Mouse (Mus musculus) embryonic facial prominence, embryonic 13.5 days (tissue): ENCODE data around the gene Zfp944. TPM values are rescaled to one million over a fixed set of nuclear protein-coding genes. Genes with fewer than 3 reads are reported as not detected.
"Not testable (repeated sequence)": the region's sequence is repeated elsewhere in the genome, so short reads cannot be mapped to it uniquely, and the experiment has no call there.

Experiments
- ATAC-seq: fragments of 200-750 bp; cut with Nextera tagmentation; 2 replicates; pipeline ENCODE4 v1.8.0; 2017; ENCODE audit warnings: low read depth; ENCODE audit not compliant: insufficient number of reproducible peaks, insufficient read depth, low FRiP score, low TSS enrichment
- H3K27ac ChIP-seq: fragments of 300-500 bp; sonication (generic); 2 replicates; pipeline ENCODE4 v1.5.1; 2015; ENCODE audit warnings: moderate library complexity, mild to moderate bottlenecking, inconsistent platforms
- H3K27me3 ChIP-seq: fragments of 300-500 bp; sonication (generic); 2 replicates; pipeline ENCODE4 v1.6.1; 2015; ENCODE audit warnings: mild to moderate bottlenecking, inconsistent platforms
- H3K36me3 ChIP-seq: fragments of 300-500 bp; sonication (generic); 2 replicates; pipeline ENCODE4 v1.6.1; 2015; ENCODE audit warnings: mild to moderate bottlenecking, inconsistent platforms
- H3K4me1 ChIP-seq: fragments of 300-500 bp; sonication (generic); 2 replicates; pipeline ENCODE4 v1.6.1; 2015; ENCODE audit warnings: inconsistent platforms
- H3K4me2 ChIP-seq: fragments of 300-500 bp; sonication (generic); 2 replicates; pipeline ENCODE4 v1.6.1; 2015; ENCODE audit warnings: moderate library complexity, mild to moderate bottlenecking, inconsistent platforms
- H3K4me3 ChIP-seq: fragments of 300-500 bp; sonication (generic); 2 replicates; pipeline ENCODE4 v1.5.1; 2015; ENCODE audit warnings: mild to moderate bottlenecking, inconsistent platforms
- H3K9ac ChIP-seq: fragments of 300-500 bp; sonication (generic); 2 replicates; pipeline ENCODE4 v1.6.1; 2015; ENCODE audit warnings: mild to moderate bottlenecking, inconsistent platforms
- H3K9me3 ChIP-seq: fragments of 300-500 bp; sonication (generic); 2 replicates; pipeline ENCODE4 v1.6.1; 2016; ENCODE audit warnings: inconsistent platforms
- WGBS: fragments of 180-500 bp; shearing (Covaris S2); methylation state at CpG from one replicate; pipeline ENCODE4 v1.1.7; 2015; ENCODE audit warnings: mixed read lengths; 5-methylcytosine and 5-hydroxymethylcytosine counted together
- polyA plus RNA-seq: library from polyadenylated mRNA; unstranded; fragments of >200 nt; fragmentation: Nextera tagmentation; extraction: Ambion mirVana; gene quantifications from 2 replicates; pipeline ENCODE4 v1.2.1, GENCODE M21; 2015

Gene Zfp944
- 14.6 and 14.8 TPM in 2 replicates for polyA plus RNA-seq

DNA sequence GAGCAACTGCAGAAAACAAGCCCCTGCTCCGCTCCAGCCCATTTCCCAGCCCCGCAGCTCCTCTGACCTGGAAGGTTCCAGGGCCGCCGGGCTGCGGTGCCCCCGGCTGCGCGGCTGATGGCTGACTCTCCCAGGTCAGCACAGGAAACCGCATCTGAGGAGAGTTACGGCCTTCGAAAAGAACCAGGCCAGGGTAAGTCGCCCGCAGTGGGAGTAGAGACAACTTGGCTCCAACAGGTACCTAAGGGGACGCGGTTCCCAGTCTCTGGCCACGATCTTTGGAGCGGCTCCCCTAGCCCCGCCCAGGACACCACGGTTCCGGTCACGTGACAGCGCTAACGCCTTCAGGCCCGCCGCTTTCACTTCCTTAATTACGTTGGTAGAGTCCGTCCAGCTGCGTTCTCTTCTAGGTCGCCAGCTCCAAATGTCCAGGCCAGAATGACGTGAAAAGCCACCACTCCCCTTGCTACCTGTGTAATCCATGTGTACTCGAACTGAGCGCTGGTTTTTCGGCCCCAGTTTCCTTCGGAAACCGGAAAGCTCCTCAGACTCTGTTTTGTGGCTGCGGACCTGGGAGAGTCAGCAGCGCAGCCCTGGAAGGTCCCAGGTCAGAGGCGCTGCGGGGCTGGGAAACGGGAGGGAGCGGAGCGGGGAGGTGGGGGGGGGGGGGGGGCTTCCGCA, at the start of gene Zfp944, which contains the start of gene Zfp758:
TSS of gene Zfp944 (minus strand) at position 300 of the 681 bp plus-strand sequence.
TSS of gene Zfp758 (plus strand) at position 353 of the 681 bp plus-strand sequence.
- Histone ChIP-seq H3K36me3 (peaks cover 17% of the 10 kb centered on the region), H3K4me2 (peak within 1 kb of the TSS; percentile 62), H3K4me1 (peaks cover 16% of the 10 kb centered on the region), H3K27ac (peak within 1 kb of the TSS; percentile 60; the same call in 1 of the 2 replicates), H3K4me3 (peak within 1 kb of the TSS; percentile 55), H3K9ac (peak within 1 kb of the TSS; percentile 74)
- 0% methylated on average over 28 of the region's 43 CpGs for WGBS
- not testable (repeated sequence) for H3K9me3 ChIP-seq, H3K27me3 ChIP-seq
- ATAC-seq: peak; percentile 92

DNA sequence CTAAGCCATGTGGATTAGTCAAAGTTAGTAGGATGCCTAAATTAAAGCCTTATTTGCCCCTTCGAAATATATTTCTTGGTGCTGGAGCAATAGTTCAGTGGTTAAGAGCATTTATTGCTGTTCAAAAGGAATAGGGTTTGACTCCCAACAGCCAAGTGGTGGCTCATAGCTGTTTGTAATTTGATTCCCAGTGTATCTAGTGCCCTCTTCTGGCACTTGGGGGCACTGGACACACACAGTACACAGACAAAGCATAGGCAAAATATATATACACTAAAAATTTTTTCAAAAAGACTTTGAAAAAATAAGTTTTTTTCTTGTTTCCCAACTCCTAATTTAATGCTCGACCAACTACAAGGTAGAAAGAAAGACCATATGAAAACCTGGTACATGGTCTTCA, 49.6 kb upstream of the Zfp944 start:
- 73% methylated on average over 2 of the region's 2 CpGs for WGBS
- Histone ChIP-seq H3K4me1 (no peaks in the 10 kb centered on the region), H3K4me3 (no peak overlapping the region), H3K27ac (no peak overlapping the region), H3K4me2 (no peak overlapping the region), H3K9ac (no peak overlapping the region), H3K9me3 (no peaks in the 10 kb centered on the region), H3K36me3 (no peaks in the 10 kb centered on the region), H3K27me3 (no peaks in the 10 kb centered on the region)
- ATAC-seq: no peak

DNA sequence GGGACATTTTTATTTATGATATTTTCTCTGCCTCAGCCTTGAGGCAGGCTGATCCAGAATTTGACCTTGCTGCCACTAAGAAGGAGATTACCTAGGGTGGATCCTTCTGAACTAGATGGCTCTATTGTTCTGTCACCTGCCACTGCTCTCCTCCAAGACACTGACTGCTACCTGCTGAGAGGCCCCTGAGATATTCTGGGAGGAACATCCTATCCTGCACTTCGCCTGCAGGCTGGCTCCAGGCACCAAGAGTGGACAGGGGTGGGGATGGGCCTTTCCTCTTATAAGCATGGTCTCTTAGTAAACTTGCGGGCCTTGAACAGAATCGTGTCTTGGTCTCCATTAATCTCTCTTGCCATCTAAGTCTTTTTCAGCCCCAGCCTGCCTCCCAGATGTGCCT, 2.7 kb upstream of the Zfp944 start:
- Histone ChIP-seq H3K4me2 (no peak overlapping the region), H3K4me3 (no peak overlapping the region), H3K36me3 (peaks cover 15% of the 10 kb centered on the region; the same call in 1 of the 2 replicates), H3K9me3 (peaks cover 13% of the 10 kb centered on the region), H3K9ac (no peak overlapping the region), H3K4me1 (peaks cover 16% of the 10 kb centered on the region), H3K27me3 (no peaks in the 10 kb centered on the region), H3K27ac (no peak overlapping the region)
- no peak for ATAC-seq
- WGBS: 90% methylated on average over 3 of the region's 3 CpGs

DNA sequence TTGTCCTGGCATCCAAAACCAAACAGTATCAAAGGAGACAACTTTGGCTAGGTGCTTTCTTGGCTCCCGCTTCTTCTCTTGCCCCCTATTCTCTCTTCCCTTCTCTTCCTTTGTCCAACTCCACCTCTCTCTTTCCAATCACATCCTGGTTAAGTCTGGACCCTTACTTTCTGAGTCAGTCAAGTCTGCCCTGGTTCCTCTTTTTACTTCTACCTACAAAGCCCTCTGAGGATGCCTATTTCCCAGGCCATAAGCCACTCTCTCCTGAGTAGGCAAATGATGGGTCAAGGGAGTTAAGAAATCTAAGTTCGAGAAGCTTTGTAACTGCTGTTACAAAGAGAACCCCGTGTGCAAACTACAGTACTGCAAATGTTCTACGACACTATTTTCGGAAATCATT, 628 bp downstream of the Zfp944 start:
- ATAC-seq: no peak
- peak overlapping the region; percentile 55 for H3K4me3 ChIP-seq
- peak overlapping the region; percentile 74 for H3K9ac ChIP-seq
- H3K36me3 ChIP-seq: peaks cover 17% of the 10 kb centered on the region
- WGBS: 27% methylated on average over 5 of the region's 5 CpGs
- H3K9me3 ChIP-seq: no peaks in the 10 kb centered on the region
- H3K27me3 ChIP-seq: no peaks in the 10 kb centered on the region
- H3K4me2 ChIP-seq: peak overlapping the region; percentile 62
- no peak overlapping the region for H3K27ac ChIP-seq
- H3K4me1 ChIP-seq: peaks cover 16% of the 10 kb centered on the region

DNA sequence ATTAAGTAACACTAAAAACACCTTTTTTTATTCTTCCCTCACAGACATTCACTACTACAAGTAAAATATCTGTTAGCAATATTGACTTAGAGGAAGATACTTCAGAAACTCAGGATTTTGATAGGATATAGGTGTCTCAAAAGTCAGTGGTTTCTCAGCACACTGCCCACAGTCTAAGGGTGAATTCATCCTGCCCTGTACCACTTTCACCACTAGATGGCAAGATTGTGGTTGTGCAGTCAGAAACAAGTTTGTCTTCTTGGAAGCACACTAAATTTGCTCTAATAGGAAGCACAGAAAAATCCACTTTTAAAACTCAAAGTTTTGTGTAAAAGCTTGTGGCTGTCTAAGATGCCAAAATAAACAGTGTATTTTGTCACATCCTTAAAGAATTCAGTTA, 8.4 kb downstream of the Zfp944 start:
- no peak overlapping the region for H3K4me3 ChIP-seq
- peaks cover 32% of the 10 kb centered on the region for H3K36me3 ChIP-seq
- no peak overlapping the region for H3K9ac ChIP-seq
- no peak overlapping the region for H3K27ac ChIP-seq
- no peaks in the 10 kb centered on the region for H3K27me3 ChIP-seq
- H3K4me2 ChIP-seq: no peak overlapping the region
- H3K9me3 ChIP-seq: no peaks in the 10 kb centered on the region
- H3K4me1 ChIP-seq: no peaks in the 10 kb centered on the region
- no peak for ATAC-seq

DNA sequence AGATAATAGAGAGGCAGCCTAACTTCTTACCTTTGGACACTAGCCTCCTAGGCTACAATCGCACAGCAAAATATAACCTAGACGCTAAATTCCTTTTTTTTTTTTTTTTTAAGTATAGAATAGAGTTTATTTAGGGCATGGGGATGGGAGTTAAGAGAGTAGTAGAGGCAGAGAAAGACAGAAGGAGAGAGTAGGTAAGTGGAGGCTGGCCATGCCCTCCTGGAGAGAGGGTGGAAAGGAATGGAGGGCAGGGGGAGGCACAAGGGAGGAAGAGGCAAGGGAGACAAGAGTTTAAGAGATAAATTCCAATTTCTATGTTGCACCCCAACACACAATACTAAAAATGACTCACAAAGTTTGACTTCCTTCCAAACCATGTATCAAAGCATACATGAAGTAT, 46.0 kb downstream of the Zfp944 start:
- not testable (repeated sequence) for H3K4me1 ChIP-seq, H3K36me3 ChIP-seq, H3K27me3 ChIP-seq, H3K9me3 ChIP-seq, ATAC-seq
- WGBS: 11% methylated on average over 2 of the region's 2 CpGs
- H3K9ac ChIP-seq: peak overlapping the region; percentile 78
- H3K27ac ChIP-seq: 0 out of 2 replicates have a peak overlapping the region, but pooled peaks have one; percentile 73
- peak overlapping the region; percentile 65 for H3K4me3 ChIP-seq
- H3K4me2 ChIP-seq: peak overlapping the region; percentile 59

DNA sequence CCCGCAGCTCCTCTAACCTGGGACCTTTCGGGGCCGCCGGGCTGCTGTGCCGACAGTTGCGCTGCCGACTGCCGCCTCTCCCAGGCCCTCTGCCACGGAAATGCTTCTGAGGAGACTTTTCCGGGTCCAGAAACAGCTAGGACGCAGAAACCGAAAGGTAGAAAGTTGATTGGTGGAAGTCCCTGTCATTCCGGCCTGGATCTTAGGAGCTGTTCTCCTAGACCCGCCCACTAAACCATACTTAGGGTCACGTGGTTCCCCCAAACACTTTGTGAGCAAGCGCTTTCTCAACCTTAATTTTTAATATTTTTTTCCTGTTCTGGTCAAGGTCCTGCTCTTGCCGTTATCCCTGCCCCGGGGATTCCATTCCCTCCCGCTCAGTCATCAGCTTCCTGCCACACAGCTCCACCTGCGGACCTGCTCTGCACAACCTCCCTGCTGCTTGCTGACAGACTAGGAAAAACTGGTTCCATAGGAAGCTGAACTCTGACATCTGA, 46.4 kb downstream of the Zfp944 start, which contains the start of gene CT030661.1:
TSS of gene CT030661.1 (minus strand) at position 108 of the 497 bp plus-strand sequence.
- not testable (repeated sequence) for H3K27me3 ChIP-seq, H3K9me3 ChIP-seq, H3K36me3 ChIP-seq, H3K4me1 ChIP-seq
- H3K9ac ChIP-seq: peak within 1 kb of the TSS; percentile 78
- peak within 1 kb of the TSS; percentile 73; the same call in 1 of the 2 replicates for H3K27ac ChIP-seq
- ATAC-seq: peak; percentile 97
- H3K4me2 ChIP-seq: peak within 1 kb of the TSS; percentile 59
- WGBS: under 1% methylated on average over 20 of the region's 20 CpGs
- peak within 1 kb of the TSS; percentile 65 for H3K4me3 ChIP-seq

DNA sequence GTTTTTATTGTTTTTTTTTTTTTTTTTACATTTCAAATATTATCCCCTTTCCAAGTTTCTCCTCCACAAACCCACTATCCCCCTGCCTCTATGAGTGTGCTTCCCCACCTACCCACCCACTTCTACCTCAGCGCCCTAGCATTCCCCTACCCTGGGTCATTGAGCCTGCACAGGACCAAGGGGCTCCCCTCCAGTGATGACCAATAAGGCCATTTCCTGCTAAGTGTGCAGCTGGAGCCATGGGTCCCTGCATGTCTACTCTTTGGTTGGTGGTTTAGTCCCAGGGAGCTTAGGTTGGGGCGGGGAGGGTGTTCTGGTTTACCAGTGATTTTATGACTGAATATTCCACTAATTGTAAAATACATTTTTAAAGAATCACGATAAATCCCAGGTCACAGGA, 47.0 kb downstream of the Zfp944 start:
- H3K27ac ChIP-seq: 0 out of 2 replicates have a peak overlapping the region, but pooled peaks have one; percentile 73
- not testable (repeated sequence) for H3K4me1 ChIP-seq, H3K27me3 ChIP-seq, H3K36me3 ChIP-seq, H3K9me3 ChIP-seq
- peak overlapping the region; percentile 59 for H3K4me2 ChIP-seq
- H3K4me3 ChIP-seq: peak overlapping the region; percentile 65
- H3K9ac ChIP-seq: peak overlapping the region; percentile 78
- WGBS: 1% methylated on average over 3 of the region's 3 CpGs
- ATAC-seq: 0 out of 2 replicates have a peak, but pooled peaks have one; percentile 37

Other genes with a start within 250 kb of the Zfp944 start
- 2.3 and 3.2 TPM in 2 replicates for gene Zfp947, start 195.2 kb downstream of the Zfp944 start, polyA plus RNA-seq
- 2.8 and 3.1 TPM in 2 replicates for gene Zfp994, start 135.8 kb downstream of the Zfp944 start, polyA plus RNA-seq
- gene CT030661.1, start 46.6 kb downstream of the Zfp944 start, polyA plus RNA-seq: 11.8 and 13.9 TPM in 2 replicates
- gene Zfp758, start 53 bp upstream of the Zfp944 start, polyA plus RNA-seq: 9.3 and 9.6 TPM in 2 replicates
- 16.3 and 18.9 TPM in 2 replicates for gene Zfp946, start 62.8 kb upstream of the Zfp944 start, polyA plus RNA-seq
- not detected in 2 replicates for gene Vmn2r111, start 212.1 kb upstream of the Zfp944 start, polyA plus RNA-seq
- not detected in 2 replicates for gene Vmn2r112, start 239.6 kb upstream of the Zfp944 start, polyA plus RNA-seq